Comparison of ENCODE assay signal across 17 mouse cellular contexts in genomic region chr17:69686383-69686782, GRCm38 (mm10).
"Had no signal": no experiment of that assay in that cellular context is flagged by ENCODE, and none has a peak within 500 bp of the region (broad histone marks: within the 10 kb centered on the region; RNA-seq: fewer than 3 reads in every experiment).

No protein-coding gene starts in this region.

- H3K9me3 ChIP-seq: kidney, embryonic 15.5 days; midbrain, embryonic 15.5 days; neural tube, embryonic 13.5 days had no signal

- H3K4me3 ChIP-seq: kidney, embryonic 15.5 days; left cerebral cortex, adult 2 months; liver, embryonic 13.5 days; midbrain, embryonic 15.5 days; myocyte; neural tube, embryonic 13.5 days had no signal

- H3K9ac ChIP-seq: kidney, embryonic 15.5 days; liver, embryonic 13.5 days; midbrain, embryonic 15.5 days; neural tube, embryonic 13.5 days had no signal

- H3K4me1 ChIP-seq: kidney, embryonic 15.5 days; liver, embryonic 13.5 days; neural tube, embryonic 13.5 days had no signal

- H3K36me3 ChIP-seq: kidney, embryonic 15.5 days; liver, embryonic 13.5 days; midbrain, embryonic 15.5 days; neural tube, embryonic 13.5 days had no signal

- H3K4me2 ChIP-seq: kidney, embryonic 15.5 days; liver, embryonic 13.5 days; midbrain, embryonic 11.5 days; midbrain, embryonic 15.5 days; neural tube, embryonic 13.5 days had no signal

- H3K27me3 ChIP-seq: kidney, embryonic 15.5 days; liver, embryonic 13.5 days; midbrain, embryonic 15.5 days; neural tube, embryonic 13.5 days had no signal

- H3K27ac ChIP-seq: kidney, embryonic 15.5 days; left cerebral cortex, adult 2 months; liver, embryonic 13.5 days; midbrain, embryonic 15.5 days; neural tube, embryonic 13.5 days had no signal

- DNase-seq: kidney, adult 11 months; kidney, adult 8-10 months; kidney, postnatal 10 days; kidney, postnatal 36 days; layer of hippocampus, postnatal 36 days; liver, embryonic 13.5 days; lung, adult 2 months; lung, postnatal 14 days; lung, postnatal 4 days; thymus, adult 18-20 months; thymus, postnatal 4 days had no signal
